Mouse (Mus musculus) kidney, postnatal 4 days (tissue): Measurements from ENCODE around the gene Gm42957.
A peak's percentile ranks its signal among the peaks of the same experiment; 100 is the strongest.
"Not testable (repeated sequence)": the region's sequence is repeated elsewhere in the genome, so short reads cannot be mapped to it uniquely, and the experiment has no call there.

Experiments
- DNase-seq, 2 experiments: peaks; one replicate each; pipeline ENCODE4 v3.0.0; 2021; ENCODE audit warnings: mixed read lengths in 2 of 2

Gene Gm42957

GRCm38 (mm10) chr3:96623201-96623600 lies 12.1 kb upstream of the Gm42957 start:
- no peak for DNase-seq

DNA sequence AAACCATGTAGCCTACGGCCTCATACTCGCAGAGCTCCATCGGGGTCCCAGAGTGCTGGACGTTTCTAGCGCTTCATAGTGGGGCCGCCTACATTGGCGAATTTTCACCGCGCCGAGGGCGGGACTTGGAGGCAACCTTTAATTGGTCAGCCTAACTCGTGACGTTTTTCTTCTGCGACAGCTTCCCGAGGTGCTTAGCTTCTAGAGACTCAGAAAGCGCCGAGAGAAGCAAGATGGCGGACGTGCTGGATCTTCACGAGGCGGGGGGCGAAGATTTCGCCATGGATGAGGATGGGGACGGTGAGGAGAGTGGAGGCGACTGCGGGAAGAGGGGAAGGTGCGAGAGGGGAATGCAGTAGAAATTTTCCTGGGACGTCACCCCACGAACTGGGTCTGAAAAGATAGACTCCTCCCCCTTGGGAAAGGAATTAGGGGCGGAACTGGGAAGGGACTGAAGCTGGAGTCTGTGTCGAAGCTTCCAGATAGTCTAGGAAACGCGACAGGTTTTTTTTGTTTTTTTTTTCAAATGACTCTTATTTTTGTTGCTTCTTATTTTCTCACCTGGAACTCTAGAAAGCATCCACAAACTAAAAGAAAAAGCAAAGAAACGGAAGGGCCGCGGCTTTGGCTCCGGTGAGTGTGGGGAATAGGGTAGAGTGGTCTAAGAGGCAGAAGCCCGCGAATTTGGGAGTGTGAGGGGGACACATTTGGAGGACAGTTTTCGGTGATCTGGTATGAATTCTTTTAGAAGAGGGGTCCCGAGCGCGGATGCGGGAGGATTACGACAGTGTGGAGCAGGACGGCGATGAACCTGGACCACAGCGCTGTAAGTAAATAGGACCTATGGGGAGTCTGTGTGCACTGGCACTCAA lies 5.3 kb upstream of the Gm42957 start, which contains the start of gene Rbm8a:
Gene Rbm8a (plus strand): TSS at position 205 of the 872 bp plus-strand sequence.
- DNase-seq: peak; percentile 96 to 97

DNA sequence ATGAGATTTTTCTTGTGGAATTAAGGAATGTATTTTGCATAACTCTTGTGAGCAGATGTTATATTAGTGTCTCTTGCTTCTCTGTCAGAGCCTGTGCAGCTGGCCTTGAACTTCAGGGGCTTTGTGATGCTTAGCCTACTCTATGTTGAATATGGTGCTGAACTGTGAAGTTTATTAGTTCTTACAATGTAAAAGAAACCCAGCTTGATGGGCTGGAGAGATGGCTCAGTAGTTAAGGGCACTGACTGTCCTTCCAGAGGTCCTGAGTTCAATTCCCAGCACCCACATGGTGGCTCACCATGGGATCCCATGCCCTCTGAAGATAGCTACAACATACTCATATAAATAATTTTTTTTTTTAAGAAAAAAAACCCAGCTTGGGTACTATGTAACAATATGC lies 3.2 kb upstream of the Gm42957 start:
- DNase-seq: no peak

DNA sequence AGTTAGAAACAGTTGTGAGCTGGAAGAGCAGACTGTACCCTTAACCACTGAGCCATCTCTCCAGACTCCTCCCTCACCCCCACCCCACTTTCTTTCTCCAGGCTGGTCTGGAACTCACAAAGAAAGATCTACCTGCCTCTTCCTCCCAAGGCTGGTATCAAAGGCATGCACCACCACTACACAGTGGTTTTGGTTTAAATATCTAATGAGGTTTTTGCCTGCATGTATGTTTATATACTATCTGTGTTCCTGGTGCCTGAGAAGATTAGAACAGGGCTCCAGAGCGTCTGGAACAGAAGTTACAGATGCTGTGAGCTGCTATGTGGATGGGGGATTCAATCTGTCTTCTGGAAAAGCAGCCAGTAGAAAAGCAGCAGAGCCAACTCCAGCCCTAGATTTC lies 1.3 kb upstream of the Gm42957 start:
- no peak for DNase-seq

GRCm38 (mm10) chr3:96635906-96636305 lies 632 bp downstream of the Gm42957 start:
- DNase-seq: no peak

DNA sequence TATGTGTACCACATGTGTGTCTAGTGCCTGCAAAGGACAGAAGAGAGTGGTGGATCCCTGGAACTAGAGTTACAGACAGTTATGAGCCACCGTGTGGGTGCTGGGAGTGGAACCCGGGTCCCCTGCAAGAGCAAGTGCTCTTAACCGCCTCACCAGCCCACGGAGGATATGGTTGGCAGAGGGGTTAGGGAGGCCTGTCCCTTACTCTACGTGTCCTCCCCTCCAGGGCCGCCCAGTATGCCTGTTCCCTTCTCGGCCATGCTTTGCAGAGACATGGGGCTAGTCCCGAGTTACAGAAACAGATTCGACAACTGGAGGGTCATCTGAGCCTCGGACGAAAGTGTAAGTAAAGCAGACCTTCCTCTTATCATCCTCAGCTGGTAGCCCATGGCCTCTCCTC lies 1.2 kb downstream of the Gm42957 start:
- DNase-seq: peak in 1 of 2 experiments; percentile 12

DNA sequence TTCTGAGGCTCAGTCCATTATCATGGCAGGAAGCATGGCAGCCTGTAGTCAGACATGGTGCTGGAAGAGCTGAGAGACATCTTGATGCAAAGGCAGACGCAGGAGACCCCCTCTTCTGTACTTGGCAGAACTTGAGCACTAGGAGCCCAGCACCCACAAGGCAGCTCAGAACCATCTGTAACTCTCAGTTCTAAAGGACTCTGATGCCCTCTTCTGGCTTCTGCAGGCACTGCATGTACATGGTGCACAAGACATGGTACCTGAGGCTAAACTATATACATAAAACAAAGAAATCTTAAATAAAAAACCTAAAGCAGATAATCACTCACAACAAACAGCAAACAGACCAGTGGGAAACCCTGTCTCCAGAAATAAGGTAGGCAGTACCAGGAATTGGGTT lies 3.9 kb downstream of the Gm42957 start:
- peak; percentile 76 to 78 for DNase-seq

DNA sequence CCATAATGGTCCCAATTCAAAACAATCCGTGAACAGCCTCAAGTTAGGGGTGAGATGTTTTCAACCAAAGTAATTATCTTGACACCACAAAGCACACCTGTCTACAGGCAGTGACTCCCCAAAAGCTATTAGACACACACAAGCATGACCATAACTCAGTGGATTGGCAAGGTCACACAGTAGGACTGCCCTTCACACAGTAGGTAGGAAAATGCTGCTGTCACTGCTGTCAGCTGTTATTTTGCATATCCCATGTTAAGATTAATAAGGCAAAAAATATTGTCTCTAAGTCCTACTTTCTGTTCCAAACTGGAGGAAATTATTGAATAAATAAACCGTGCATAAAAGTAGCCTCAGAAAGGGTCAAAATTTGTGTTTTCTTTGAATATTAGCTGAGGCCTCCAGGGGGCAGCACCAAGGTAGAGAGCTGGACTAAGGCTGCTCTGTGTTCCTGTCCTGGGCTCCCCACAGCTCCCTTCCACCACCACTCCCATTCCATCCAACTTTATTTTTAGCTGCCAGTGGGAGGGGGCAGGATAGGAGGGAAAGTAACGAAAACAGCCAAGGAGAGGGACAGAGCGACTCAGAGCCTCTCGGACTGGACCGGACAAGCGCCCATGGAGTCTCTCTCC lies 9.9 kb downstream of the Gm42957 start, which contains the start of gene Itga10:
Gene Itga10 (plus strand): TSS at position 567 of the 632 bp plus-strand sequence.
- DNase-seq: peak; percentile 72 to 80

DNA sequence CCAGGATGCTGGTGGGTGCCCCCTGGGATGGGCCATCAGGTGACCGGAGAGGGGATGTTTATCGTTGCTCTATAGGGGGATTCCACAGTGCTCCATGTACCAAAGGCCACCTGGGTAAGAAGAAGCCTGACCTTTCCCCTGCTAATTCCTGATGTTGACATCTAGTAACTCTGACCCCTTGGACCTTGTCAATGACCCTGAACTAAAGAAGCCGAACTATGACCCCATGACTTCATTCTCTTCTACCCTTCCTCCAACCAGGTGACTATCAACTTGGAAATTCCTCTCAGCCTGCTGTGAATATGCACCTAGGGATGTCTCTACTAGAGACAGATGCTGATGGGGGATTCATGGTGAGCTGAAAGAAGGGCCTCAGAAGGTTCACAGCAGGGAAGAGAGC lies 12.1 kb downstream of the Gm42957 start:
- DNase-seq: no peak

DNA sequence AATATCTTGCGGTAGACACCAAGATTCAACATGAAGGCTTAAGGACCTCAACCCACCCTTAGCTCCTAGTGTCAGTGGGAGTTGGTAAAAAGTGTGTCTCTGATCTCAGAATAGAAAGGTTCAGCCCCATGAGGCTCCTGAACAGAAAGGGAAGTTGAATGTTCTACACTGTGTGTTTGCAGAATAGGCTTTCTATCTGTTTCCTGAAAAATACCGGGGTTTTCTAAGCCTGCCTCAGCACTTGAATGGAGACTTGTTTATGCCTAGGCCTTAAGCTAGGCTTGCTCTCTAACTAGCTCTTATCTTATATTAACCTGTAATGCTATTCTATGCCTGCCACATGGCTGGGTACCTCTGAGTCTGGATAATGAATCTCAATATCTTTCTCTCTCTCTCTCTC lies 25.6 kb downstream of the Gm42957 start:
- no peak for DNase-seq

- no peak for DNase-seq
These were observed 27.6 kb downstream of the Gm42957 start for GRCm38 (mm10) chr3:96662731-96663316.

DNA sequence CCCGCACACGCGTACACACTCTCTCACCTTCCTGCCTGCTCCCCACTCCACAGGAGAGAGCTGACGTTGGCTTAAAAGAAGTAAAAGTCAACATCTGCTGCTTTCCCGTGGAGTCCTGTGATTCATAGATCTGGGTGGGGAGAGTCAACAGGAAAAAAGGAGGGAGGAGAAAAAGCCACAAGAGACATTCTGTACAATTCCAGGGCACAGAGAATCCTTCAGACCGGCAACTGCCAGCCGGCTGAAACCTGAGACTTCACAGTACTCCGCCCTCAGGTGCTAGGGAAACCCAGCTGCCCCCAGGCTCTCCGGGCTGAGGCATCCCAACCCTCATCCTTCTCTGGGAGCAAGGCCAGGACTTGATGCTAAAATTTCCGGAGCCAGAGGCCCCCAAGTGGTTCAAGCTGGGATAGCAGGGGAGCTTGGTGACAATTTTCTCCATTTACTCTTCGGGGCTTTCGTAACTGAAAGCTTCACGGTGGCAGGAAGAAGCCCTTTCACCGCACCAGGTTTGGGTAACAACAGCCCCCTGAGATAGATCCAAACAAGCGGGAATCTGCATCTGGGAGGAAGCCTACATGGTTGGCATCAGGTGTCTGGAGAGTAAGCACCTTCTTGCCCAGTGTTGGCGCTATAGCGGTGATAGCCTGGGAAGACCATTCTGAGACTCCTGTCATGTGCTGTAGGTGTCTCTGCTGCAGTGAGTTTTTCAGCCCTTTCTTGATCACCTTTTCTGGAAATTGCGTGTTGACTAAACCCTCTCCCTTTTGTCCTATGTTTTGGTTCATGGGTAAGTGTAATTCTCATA lies 28.4 kb downstream of the Gm42957 start:
- peak; percentile 90 to 92 for DNase-seq

GRCm38 (mm10) chr3:96665732-96666363 lies 30.6 kb downstream of the Gm42957 start:
- not testable (repeated sequence) for DNase-seq

- no peak for DNase-seq
These were observed 31.6 kb downstream of the Gm42957 start for GRCm38 (mm10) chr3:96666916-96667315.

GRCm38 (mm10) chr3:96667316-96667715 lies 32.0 kb downstream of the Gm42957 start:
- peak; percentile 53 to 66 for DNase-seq

DNA sequence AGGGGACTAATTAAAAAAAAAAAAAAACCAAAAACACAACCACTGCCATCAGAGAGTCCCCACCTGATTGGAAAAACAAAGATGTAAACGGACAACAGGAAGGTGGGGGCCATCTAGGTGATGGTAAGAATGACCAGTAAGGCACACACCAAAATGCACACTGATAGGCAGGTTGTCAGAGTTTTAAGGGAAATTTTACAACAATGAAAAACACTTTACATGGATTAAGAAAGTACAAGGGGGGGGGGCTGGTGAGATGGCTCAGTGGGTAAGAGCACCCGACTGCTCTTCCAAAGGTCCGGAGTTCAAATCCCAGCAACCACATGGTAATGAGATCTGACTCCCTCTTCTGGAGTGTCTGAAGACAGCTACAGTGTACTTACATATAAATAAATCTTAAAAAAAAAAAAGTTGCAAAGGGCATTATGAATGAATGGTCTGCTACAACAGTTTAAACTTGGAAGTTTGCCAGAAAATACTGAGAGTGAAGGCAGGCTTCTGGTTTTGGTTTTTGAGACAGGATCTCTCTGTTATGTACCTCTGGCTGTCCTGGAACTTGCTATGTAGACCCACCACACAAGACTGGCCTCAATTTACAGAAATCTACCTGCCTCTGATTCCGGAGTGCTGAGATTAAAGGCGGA lies 33.3 kb downstream of the Gm42957 start:
- DNase-seq: no peak

DNA sequence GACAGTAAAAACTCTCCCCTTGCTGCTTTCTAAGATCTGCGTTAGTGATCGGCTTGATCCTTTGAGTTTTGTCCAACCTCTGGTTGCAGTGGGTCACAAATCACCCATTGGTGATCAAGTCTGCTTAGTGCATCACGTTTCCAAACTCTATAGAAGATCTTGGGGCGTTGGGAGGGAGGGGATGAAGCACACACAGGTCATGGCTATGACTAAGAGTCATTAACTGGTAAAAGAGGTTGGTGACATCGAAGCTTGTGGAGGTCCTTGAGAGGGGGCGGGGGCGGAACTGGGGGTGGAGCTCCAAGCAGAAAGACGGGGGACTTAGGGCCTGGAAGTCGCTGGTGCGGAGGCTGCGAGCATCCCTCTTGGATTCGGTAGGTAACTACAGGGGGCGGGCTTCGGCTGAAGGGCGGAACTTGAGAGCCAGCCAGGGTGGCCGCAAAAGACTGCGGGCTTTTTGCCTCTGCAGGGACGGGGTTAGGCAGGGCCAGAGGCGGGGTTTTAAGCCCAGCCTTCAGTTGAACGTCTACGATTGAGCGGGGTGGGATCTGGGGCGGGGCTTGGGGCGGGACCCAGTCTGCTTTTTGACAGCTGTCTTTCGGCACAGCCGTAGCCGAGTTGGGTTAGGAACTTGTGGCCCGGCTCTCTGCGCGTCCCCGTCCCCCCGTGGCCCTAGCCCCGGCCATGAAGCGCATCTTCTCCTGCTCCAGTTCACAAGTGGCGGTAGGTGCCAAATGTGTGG lies 34.6 kb downstream of the Gm42957 start, which contains the start of gene Ankrd35:
Gene Ankrd35 (plus strand): TSS at position 405 of the 742 bp plus-strand sequence.
- peak; percentile 86 to 92 for DNase-seq

DNA sequence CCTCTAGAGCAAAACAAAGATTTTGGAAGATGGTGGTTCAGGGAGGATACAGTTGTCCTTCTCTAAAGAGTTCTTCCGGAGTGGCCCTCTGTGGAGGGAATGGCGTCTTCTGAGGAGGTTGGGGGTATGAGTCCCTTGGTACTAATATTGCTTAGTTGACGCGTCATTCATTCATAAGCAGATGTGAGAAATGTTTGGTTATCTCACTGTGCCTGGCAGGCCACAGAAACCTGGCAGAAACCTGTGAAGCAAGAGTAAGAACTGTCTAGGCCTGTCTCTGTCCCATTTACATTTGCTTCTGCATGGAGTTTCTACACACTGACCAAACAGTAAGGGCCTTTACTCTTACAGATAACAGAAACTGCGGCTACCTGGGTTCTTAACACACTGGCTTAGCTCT lies 36.2 kb downstream of the Gm42957 start:
- DNase-seq: no peak

GRCm38 (mm10) chr3:96673514-96673913 lies 38.2 kb downstream of the Gm42957 start:
- no peak for DNase-seq

DNA sequence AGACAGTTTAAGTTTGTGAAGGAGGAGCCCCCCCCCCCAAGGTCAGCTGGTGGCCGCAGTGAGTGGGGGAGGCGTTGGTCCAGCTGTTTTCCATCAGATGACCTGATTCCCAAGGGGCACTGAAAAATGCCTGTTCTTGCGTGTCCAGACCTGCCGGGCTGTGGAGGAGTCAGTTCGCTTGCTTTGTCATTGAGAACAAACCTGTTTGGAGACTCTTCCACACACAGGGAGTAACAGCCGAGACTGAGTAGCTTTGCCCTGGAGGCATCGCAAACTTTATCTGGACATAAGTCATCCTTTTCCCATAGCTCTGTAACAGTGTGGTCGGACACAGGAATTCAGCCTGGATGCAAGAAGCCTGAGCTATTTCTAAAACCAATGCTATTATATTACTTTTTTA lies 39.2 kb downstream of the Gm42957 start:
- peak; percentile 68 to 77 for DNase-seq

DNA sequence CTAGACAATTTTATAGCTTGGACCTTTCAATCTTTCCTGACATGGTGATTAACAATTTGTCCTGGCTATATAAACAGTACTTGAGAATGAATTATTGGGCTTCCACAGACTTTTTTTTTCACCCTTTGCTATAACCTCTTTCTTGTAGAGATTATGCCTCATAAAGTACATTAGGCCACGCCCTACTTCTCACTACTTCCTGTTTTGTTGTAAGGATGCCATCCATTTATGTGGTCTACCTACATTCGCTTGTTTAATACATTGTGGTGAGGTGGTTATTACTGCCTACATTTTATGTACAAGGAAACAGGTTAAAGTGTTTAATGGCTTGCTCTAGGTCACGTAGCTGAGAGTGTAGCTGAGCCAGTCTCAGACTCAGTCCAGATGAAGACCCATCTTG lies 39.9 kb downstream of the Gm42957 start:
- no peak for DNase-seq
